Mouse (Mus musculus) intestine, postnatal 0 days (tissue): ENCODE measurements around the gene Cdk6. TPM values are rescaled to one million over a fixed set of nuclear protein-coding genes. Genes with fewer than 3 reads are reported as not detected.

Source experiments
- ATAC-seq: fragments of 200-750 bp; cut with Nextera tagmentation; 2 replicates; pipeline ENCODE4 v1.8.0; 2017; ENCODE audit warnings: mild to moderate bottlenecking, moderate TSS enrichment, moderate library complexity
- H3K27ac ChIP-seq: fragments of 300-500 bp; sonication (generic); 2 replicates; pipeline ENCODE4 v1.5.1; 2014; ENCODE audit warnings: mild to moderate bottlenecking, low read depth, low read length, moderate library complexity
- H3K27me3 ChIP-seq: fragments of 300-500 bp; sonication (generic); replicated peaks from 2 replicates; pipeline ENCODE4 v1.6.1; 2014; ENCODE audit warnings: low read length, mixed read lengths; ENCODE audit not compliant: control insufficient read depth, insufficient read depth
- H3K36me3 ChIP-seq: fragments of 300-500 bp; sonication (generic); 2 replicates; pipeline ENCODE4 v1.6.1; 2014; ENCODE audit warnings: mild to moderate bottlenecking, moderate library complexity; ENCODE audit not compliant: control insufficient read depth, insufficient read depth
- H3K4me1 ChIP-seq: fragments of 300-500 bp; sonication (generic); replicated peaks from 2 replicates; pipeline ENCODE4 v1.6.1; 2014; ENCODE audit warnings: antibody characterized with exemption, low read length, mixed read lengths; ENCODE audit not compliant: control insufficient read depth, insufficient read depth
- H3K4me2 ChIP-seq: fragments of 300-500 bp; sonication (generic); replicated peaks from 2 replicates; pipeline ENCODE4 v1.6.1; 2014; ENCODE audit warnings: low read depth, mild to moderate bottlenecking, moderate library complexity
- H3K4me3 ChIP-seq: fragments of 300-500 bp; sonication (generic); 2 replicates; pipeline ENCODE4 v1.5.1; 2014; ENCODE audit warnings: low read depth, low read length
- H3K9ac ChIP-seq: fragments of 300-500 bp; sonication (generic); 2 replicates; pipeline ENCODE4 v1.6.1; 2014; ENCODE audit warnings: mild to moderate bottlenecking, low read depth, low read length
- H3K9me3 ChIP-seq: fragments of 300-500 bp; sonication (generic); 2 replicates; pipeline ENCODE4 v1.6.1; 2016; ENCODE audit warnings: mixed run types; ENCODE audit not compliant: control insufficient read depth
- CTCF ChIP-seq: sonication (generic); IDR thresholded peaks from 2 replicates; pipeline ENCODE4 v1.5.1; 2016; ENCODE audit warnings: low read depth, mild to moderate bottlenecking, control low read depth, antibody characterized with exemption, moderate library complexity
- WGBS: fragments of 180-500 bp; shearing (Covaris S2); extraction: QIAGEN DNeasy Blood & Tissue Kit; methylation state at CpG from one replicate; pipeline ENCODE4 v1.1.7; 2014; 5-methylcytosine and 5-hydroxymethylcytosine counted together
- polyA plus RNA-seq: library from polyadenylated mRNA; unstranded; fragments of >200 nt; fragmentation: Nextera tagmentation; extraction: Ambion mirVana; gene quantifications from 2 replicates; pipeline ENCODE4 v1.2.1, GENCODE M21; 2015

Cdk6 gene
- polyA plus RNA-seq, 1 experiment from 2014 or later = 13.2 TPM

GRCm38 (mm10) chr5:3486579-3487282 lies 145.4 kb downstream of the Cdk6 start:
- TF ChIP-seq CTCF = no peak
- no peak for ATAC-seq
- no peak overlapping the region for H3K9ac ChIP-seq
- no peak overlapping the region for H3K27ac ChIP-seq
- H3K36me3 ChIP-seq = no peaks in the 10 kb centered on the region
- no peaks in the 10 kb centered on the region for H3K27me3 ChIP-seq
- H3K9me3 ChIP-seq = no peaks in the 10 kb centered on the region
- 67% methylated on average over 7 of the region's 7 CpGs for WGBS
- H3K4me1 ChIP-seq = peaks cover 4% of the 10 kb centered on the region; the same call in 1 of the 2 replicates
- no peak overlapping the region for H3K4me2 ChIP-seq
- no peak overlapping the region for H3K4me3 ChIP-seq

- WGBS = 56% methylated on average over 16 of the region's 16 CpGs
- H3K27me3 ChIP-seq = no peaks in the 10 kb centered on the region
- peak overlapping the region; percentile 21 for H3K4me2 ChIP-seq
- no peak overlapping the region for H3K9ac ChIP-seq
- ATAC-seq = no peak
- TF ChIP-seq CTCF = no peak
- H3K4me3 ChIP-seq = no peak overlapping the region
- peaks cover 4% of the 10 kb centered on the region; the same call in 1 of the 2 replicates for H3K4me1 ChIP-seq
- H3K27ac ChIP-seq = no peak overlapping the region
- H3K9me3 ChIP-seq = no peaks in the 10 kb centered on the region
- no peaks in the 10 kb centered on the region for H3K36me3 ChIP-seq
Measured at GRCm38 (mm10) chr5:3488146-3488774, 147.0 kb downstream of the Cdk6 start.

GRCm38 (mm10) chr5:3490358-3490757 lies 149.1 kb downstream of the Cdk6 start:
- H3K4me2 ChIP-seq = no peak overlapping the region
- no peak overlapping the region for H3K4me3 ChIP-seq
- no peaks in the 10 kb centered on the region for H3K9me3 ChIP-seq
- WGBS = 78% methylated on average over 3 of the region's 3 CpGs
- no peak overlapping the region for H3K9ac ChIP-seq
- no peaks in the 10 kb centered on the region for H3K27me3 ChIP-seq
- peaks cover 4% of the 10 kb centered on the region; the same call in 1 of the 2 replicates for H3K4me1 ChIP-seq
- ATAC-seq = no peak
- no peak for TF ChIP-seq CTCF
- H3K27ac ChIP-seq = no peak overlapping the region
- H3K36me3 ChIP-seq = no peaks in the 10 kb centered on the region

- Histone ChIP-seq H3K9me3 (no peaks in the 10 kb centered on the region), H3K36me3 (no peaks in the 10 kb centered on the region), H3K4me1 (peaks cover 4% of the 10 kb centered on the region; the same call in 1 of the 2 replicates), H3K27me3 (no peaks in the 10 kb centered on the region), H3K27ac (peak overlapping the region; percentile 21; the same call in 1 of the 2 replicates), H3K9ac (no peak overlapping the region), H3K4me3 (no peak overlapping the region), H3K4me2 (0 out of 2 replicates have a peak overlapping the region, but pooled peaks have one; percentile 3)
- TF ChIP-seq CTCF = no peak
- no peak for ATAC-seq
- 47% methylated on average over 9 of the region's 9 CpGs for WGBS
Measured at GRCm38 (mm10) chr5:3491084-3491483, 149.8 kb downstream of the Cdk6 start.

- H3K4me1 ChIP-seq = peaks cover 4% of the 10 kb centered on the region; the same call in 1 of the 2 replicates
- no peak for TF ChIP-seq CTCF
- no peak overlapping the region for H3K9ac ChIP-seq
- H3K27me3 ChIP-seq = no peaks in the 10 kb centered on the region
- no peak overlapping the region for H3K4me3 ChIP-seq
- 64% methylated on average over 5 of the region's 5 CpGs for WGBS
- no peak for ATAC-seq
- H3K9me3 ChIP-seq = no peaks in the 10 kb centered on the region
- H3K27ac ChIP-seq = no peak overlapping the region
- no peak overlapping the region for H3K4me2 ChIP-seq
- no peaks in the 10 kb centered on the region for H3K36me3 ChIP-seq
Measured at GRCm38 (mm10) chr5:3491883-3492282, 150.6 kb downstream of the Cdk6 start.

GRCm38 (mm10) chr5:3492776-3493636 lies 151.7 kb downstream of the Cdk6 start:
- no peaks in the 10 kb centered on the region for H3K9me3 ChIP-seq
- no peak overlapping the region for H3K4me3 ChIP-seq
- peaks cover 4% of the 10 kb centered on the region; the same call in 1 of the 2 replicates for H3K4me1 ChIP-seq
- H3K27ac ChIP-seq = no peak overlapping the region
- H3K36me3 ChIP-seq = no peaks in the 10 kb centered on the region
- H3K27me3 ChIP-seq = no peaks in the 10 kb centered on the region
- no peak for ATAC-seq
- no peak for TF ChIP-seq CTCF
- WGBS = 89% methylated on average over 13 of the region's 13 CpGs
- no peak overlapping the region for H3K9ac ChIP-seq
- H3K4me2 ChIP-seq = no peak overlapping the region
